Mouse (Mus musculus) lung, postnatal 0 days (tissue): ENCODE results near the gene Pcsk6. TPM values are rescaled to one million over a fixed set of nuclear protein-coding genes. Genes with fewer than 3 reads are reported as not detected.
"Not testable (repeated sequence)": the region's sequence is repeated elsewhere in the genome, so short reads cannot be mapped to it uniquely, and the experiment has no call there.

Experiments
- ATAC-seq: fragments of 200-750 bp; cut with Nextera tagmentation; 2 replicates; pipeline ENCODE4 v1.8.0; 2017; ENCODE audit warnings: moderate library complexity
- DNase-seq: peaks from one replicate; pipeline ENCODE4 v3.0.0-alpha.2; 2016; ENCODE audit warnings: low spot score
- H3K27ac ChIP-seq: fragments of 300-500 bp; sonication (generic); 2 replicates; pipeline ENCODE4 v1.5.1; 2014; ENCODE audit warnings: antibody characterized with exemption, mild to moderate bottlenecking, low read length, mixed read lengths
- H3K27me3 ChIP-seq: fragments of 300-500 bp; sonication (generic); replicated peaks from 2 replicates; pipeline ENCODE4 v1.6.1; 2014; ENCODE audit warnings: low read length, mixed read lengths; ENCODE audit not compliant: insufficient read depth
- H3K36me3 ChIP-seq: fragments of 300-500 bp; sonication (generic); 2 replicates; pipeline ENCODE4 v1.6.1; 2014; ENCODE audit warnings: low read length, mixed read lengths; ENCODE audit not compliant: insufficient read depth
- H3K4me1 ChIP-seq: fragments of 300-500 bp; sonication (generic); 2 replicates; pipeline ENCODE4 v1.6.1; 2014; ENCODE audit warnings: antibody characterized with exemption, low read depth, low read length, mixed read lengths; ENCODE audit not compliant: insufficient read depth
- H3K4me2 ChIP-seq: fragments of 300-500 bp; sonication (generic); replicated peaks from 2 replicates; pipeline ENCODE4 v1.6.1; 2014; ENCODE audit warnings: low read depth, mild to moderate bottlenecking, low read length, moderate library complexity, mixed read lengths
- H3K4me3 ChIP-seq: fragments of 300-500 bp; sonication (generic); 2 replicates; pipeline ENCODE4 v1.5.1; 2014; ENCODE audit warnings: low read depth, low read length
- H3K9ac ChIP-seq: fragments of 300-500 bp; sonication (generic); replicated peaks from 2 replicates; pipeline ENCODE4 v1.6.1; 2014; ENCODE audit warnings: low read depth, mild to moderate bottlenecking
- H3K9me3 ChIP-seq: fragments of 300-500 bp; sonication (generic); 2 replicates; pipeline ENCODE4 v1.6.1; 2016; ENCODE audit warnings: low read length, mixed read lengths
- CTCF ChIP-seq: IDR thresholded peaks from 2 replicates; pipeline ENCODE4 v1.5.1; 2016; ENCODE audit warnings: antibody characterized with exemption, mild to moderate bottlenecking
- EP300 ChIP-seq: IDR thresholded peaks from 2 replicates; pipeline ENCODE4 v1.6.1; 2016; ENCODE audit warnings: antibody characterized with exemption, mild to moderate bottlenecking, control low read depth
- WGBS: fragments of 180-500 bp; shearing (Covaris S2); extraction: QIAGEN DNeasy Blood & Tissue Kit; methylation state at CpG from one replicate; pipeline ENCODE4 v1.1.7; 2014; 5-methylcytosine and 5-hydroxymethylcytosine counted together
- polyA plus RNA-seq: library from polyadenylated mRNA; unstranded; fragments of >200 nt; fragmentation: Nextera tagmentation; extraction: Ambion mirVana; gene quantifications from 2 replicates; pipeline ENCODE4 v1.2.1, GENCODE M21; 2015

Gene Pcsk6
- polyA plus RNA-seq, 1 experiment from 2014 or later: 1.4 TPM

DNA sequence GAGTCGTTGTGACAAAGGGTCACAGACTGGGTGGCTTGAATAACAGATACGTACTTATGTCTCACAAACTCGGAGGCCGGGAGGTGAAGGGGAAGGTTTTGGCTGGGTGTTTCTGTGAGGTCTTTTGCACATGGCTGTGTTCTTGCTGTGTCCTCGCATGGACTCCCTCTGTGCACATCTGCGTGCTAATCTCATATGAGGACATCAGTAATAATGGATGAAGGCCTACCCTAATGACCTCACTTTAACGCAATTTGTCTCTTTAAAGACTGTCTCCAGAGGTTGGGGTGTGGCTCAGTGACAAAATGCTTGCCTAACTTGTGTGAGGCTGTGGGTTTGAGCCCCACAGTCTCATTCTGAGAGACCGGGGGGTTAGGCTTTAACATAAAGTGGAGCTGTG lies 55.0 kb downstream of the Pcsk6 start:
- ATAC-seq (no peak), DNase-seq (no peak)
- H3K36me3 ChIP-seq: no peaks in the 10 kb centered on the region
- no peaks in the 10 kb centered on the region for H3K4me1 ChIP-seq
- no peak overlapping the region for H3K27ac ChIP-seq
- H3K9ac ChIP-seq: no peak overlapping the region
- no peaks in the 10 kb centered on the region for H3K27me3 ChIP-seq
- TF ChIP-seq CTCF: no peak
- no peaks in the 10 kb centered on the region for H3K9me3 ChIP-seq
- no peak overlapping the region for H3K4me3 ChIP-seq
- WGBS: 76% methylated on average over 8 of the region's 8 CpGs
- no peak overlapping the region for H3K4me2 ChIP-seq

DNA sequence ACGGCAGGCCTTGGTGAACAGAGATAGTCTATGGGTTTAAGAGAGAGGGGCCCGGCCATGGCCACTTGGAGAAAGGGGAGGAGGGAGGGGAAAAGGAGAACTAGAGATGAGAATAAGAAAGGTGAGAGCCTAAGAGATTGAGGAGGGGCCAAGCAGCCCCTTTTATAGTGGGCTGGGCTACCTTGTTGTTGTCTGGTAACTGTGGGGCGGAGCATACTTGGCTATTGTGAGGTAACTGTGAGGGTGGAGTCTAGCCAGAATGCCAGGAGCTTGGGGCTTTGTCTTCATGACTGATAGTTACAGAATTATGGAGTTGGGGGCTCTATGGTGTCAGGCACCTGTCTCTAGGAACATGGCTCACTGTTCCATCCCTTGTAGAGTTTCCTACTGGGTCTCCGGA lies 56.9 kb downstream of the Pcsk6 start:
- H3K27me3 ChIP-seq: no peaks in the 10 kb centered on the region
- ATAC-seq (no peak), DNase-seq (no peak)
- H3K4me3 ChIP-seq: no peak overlapping the region
- H3K4me2 ChIP-seq: no peak overlapping the region
- no peaks in the 10 kb centered on the region for H3K9me3 ChIP-seq
- H3K27ac ChIP-seq: no peak overlapping the region
- H3K4me1 ChIP-seq: no peaks in the 10 kb centered on the region
- no peaks in the 10 kb centered on the region for H3K36me3 ChIP-seq
- WGBS: 97% methylated on average over 4 of the region's 4 CpGs
- no peak overlapping the region for H3K9ac ChIP-seq
- no peak for TF ChIP-seq CTCF
- no peak for TF ChIP-seq EP300

- H3K4me2 ChIP-seq: no peak overlapping the region
- H3K4me3 ChIP-seq: no peak overlapping the region
- no peaks in the 10 kb centered on the region for H3K27me3 ChIP-seq
- no peak for DNase-seq
- no peak overlapping the region for H3K27ac ChIP-seq
- WGBS: 20% methylated on average over 5 of the region's 5 CpGs
- no peak for ATAC-seq
- TF ChIP-seq CTCF (no peak), EP300 (no peak)
- H3K4me1 ChIP-seq: no peaks in the 10 kb centered on the region
- no peaks in the 10 kb centered on the region for H3K36me3 ChIP-seq
- no peaks in the 10 kb centered on the region for H3K9me3 ChIP-seq
- no peak overlapping the region for H3K9ac ChIP-seq
Measured at GRCm38 (mm10) chr7:65929398-65929797, 67.9 kb downstream of the Pcsk6 start.

- Histone ChIP-seq H3K9ac (no peak overlapping the region), H3K27ac (no peak overlapping the region), H3K27me3 (no peaks in the 10 kb centered on the region), H3K9me3 (no peaks in the 10 kb centered on the region), H3K36me3 (no peaks in the 10 kb centered on the region), H3K4me1 (no peaks in the 10 kb centered on the region), H3K4me2 (no peak overlapping the region), H3K4me3 (no peak overlapping the region)
- ATAC-seq (no peak), DNase-seq (no peak)
- TF ChIP-seq CTCF: no peak
- no peak for TF ChIP-seq EP300
- WGBS: 46% methylated on average over 11 of the region's 11 CpGs
Measured at GRCm38 (mm10) chr7:65930478-65930877, 68.9 kb downstream of the Pcsk6 start.

DNA sequence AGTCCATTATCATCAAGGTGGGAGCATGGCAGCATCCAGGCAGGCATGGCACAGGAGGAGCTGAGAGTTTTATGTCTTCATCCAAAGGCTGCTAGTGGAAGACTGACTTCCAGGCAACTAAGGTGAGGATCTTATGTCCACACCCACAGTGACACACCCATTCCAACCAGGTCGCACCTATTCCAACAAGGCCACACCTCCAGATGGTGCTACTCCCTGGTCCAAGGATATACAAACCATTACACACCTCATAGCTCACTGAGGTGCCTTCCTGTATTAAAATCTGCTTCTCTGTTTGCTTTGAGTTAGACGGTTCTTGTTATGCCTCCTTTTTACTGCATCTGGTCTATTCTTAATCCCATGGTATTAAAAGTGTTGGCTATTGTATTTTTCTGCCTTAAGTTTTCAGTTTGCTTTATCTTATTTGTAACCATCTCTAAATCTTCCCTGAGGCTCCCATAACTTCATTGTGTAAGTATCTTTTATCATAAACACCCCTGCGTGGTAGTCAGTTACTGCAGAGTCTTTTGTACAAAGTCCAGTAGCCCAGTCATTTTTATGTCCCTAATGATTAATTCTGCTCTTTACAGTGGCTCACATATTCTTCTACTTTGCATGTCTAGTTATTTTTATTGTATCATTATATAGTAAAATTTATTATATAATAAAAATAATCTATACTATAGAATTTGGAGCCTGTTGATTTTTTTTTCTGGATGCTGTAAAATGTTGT lies 72.9 kb downstream of the Pcsk6 start:
- H3K4me1 ChIP-seq, H3K9me3 ChIP-seq, ATAC-seq, H3K27ac ChIP-seq, DNase-seq, H3K27me3 ChIP-seq, H3K36me3 ChIP-seq, H3K9ac ChIP-seq, H3K4me3 ChIP-seq, H3K4me2 ChIP-seq: not testable (repeated sequence)
- 63% methylated on average over 3 of the region's 3 CpGs for WGBS

- TF ChIP-seq EP300 (no peak), CTCF (peak; percentile 12; the same call in 1 of the 2 replicates)
- no peaks in the 10 kb centered on the region for H3K9me3 ChIP-seq
- H3K36me3 ChIP-seq: no peaks in the 10 kb centered on the region
- no peak overlapping the region for H3K4me2 ChIP-seq
- H3K4me3 ChIP-seq: no peak overlapping the region
- H3K27me3 ChIP-seq: no peaks in the 10 kb centered on the region
- 24% methylated on average over 1 of the region's 1 CpGs for WGBS
- H3K27ac ChIP-seq: no peak overlapping the region
- H3K4me1 ChIP-seq: no peaks in the 10 kb centered on the region
- ATAC-seq: no peak
- H3K9ac ChIP-seq: no peak overlapping the region
- DNase-seq: no peak
Measured at GRCm38 (mm10) chr7:65935211-65935610, 73.7 kb downstream of the Pcsk6 start.

DNA sequence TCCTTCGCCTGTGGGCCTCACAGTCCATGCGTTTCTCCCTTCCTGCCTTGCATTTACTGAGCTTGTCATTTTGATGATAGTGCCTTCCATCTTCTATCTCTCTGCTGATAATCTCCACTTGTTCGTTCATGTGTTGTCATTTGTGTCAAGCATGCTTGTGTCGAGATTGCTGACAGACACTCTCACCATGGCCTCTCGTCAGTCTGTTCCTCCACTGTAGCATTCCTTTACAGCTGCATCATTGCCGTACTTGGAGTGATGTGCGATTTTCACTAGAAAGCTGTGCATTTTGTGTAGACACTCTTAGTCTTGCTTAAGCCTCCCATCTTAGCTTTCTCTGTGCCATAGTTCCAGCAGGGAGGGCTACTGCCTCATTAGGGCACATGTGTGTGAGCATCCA lies 79.5 kb downstream of the Pcsk6 start:
- Histone ChIP-seq H3K27me3 (no peaks in the 10 kb centered on the region), H3K27ac (no peak overlapping the region), H3K9me3 (no peaks in the 10 kb centered on the region), H3K9ac (no peak overlapping the region), H3K4me1 (no peaks in the 10 kb centered on the region), H3K36me3 (no peaks in the 10 kb centered on the region), H3K4me2 (no peak overlapping the region), H3K4me3 (no peak overlapping the region)
- 40% methylated on average over 7 of the region's 7 CpGs for WGBS
- no peak for ATAC-seq
- TF ChIP-seq EP300 (no peak), CTCF (no peak)
- DNase-seq: no peak
